Mouse (Mus musculus): ENCODE data around the gene Cited4. TPM values are rescaled to one million over a fixed set of nuclear protein-coding genes. Genes with fewer than 3 reads are reported as not detected.

Gene Cited4
- polyA plus RNA-seq, 1 experiment from 2014 or later, result 0.61 TPM

- H3K4me2 ChIP-seq, result peak overlapping the region; percentile 61
- 3% methylated on average over 12 of the region's 12 CpGs for WGBS
- peaks cover 43% of the 10 kb centered on the region for H3K4me1 ChIP-seq (replicated peaks)
- ATAC-seq (ENCODE audit: low FRiP score), result peak; percentile 66
- no peak overlapping the region for H3K27ac ChIP-seq
- peak overlapping the region; percentile 38 for H3K4me3 ChIP-seq
- H3K36me3 ChIP-seq, result no peaks in the 10 kb centered on the region
- peaks cover 32% of the 10 kb centered on the region for H3K27me3 ChIP-seq
- peak overlapping the region; percentile 53; the same call in 1 of the 2 replicates for H3K9ac ChIP-seq
- no peaks in the 10 kb centered on the region for H3K9me3 ChIP-seq
Measured at GRCm38 (mm10) chr4:120716141-120716571, 49.8 kb downstream of the Cited4 start.

GRCm38 (mm10) chr4:120716765-120717164, 50.4 kb downstream of the Cited4 start:
- H3K27me3 ChIP-seq, result peaks cover 32% of the 10 kb centered on the region
- ATAC-seq (ENCODE audit: low FRiP score), result no peak
- no peaks in the 10 kb centered on the region for H3K9me3 ChIP-seq
- H3K27ac ChIP-seq, result no peak overlapping the region
- WGBS, result 22% methylated on average over 12 of the region's 12 CpGs
- peaks cover 43% of the 10 kb centered on the region for H3K4me1 ChIP-seq (replicated peaks)
- H3K4me2 ChIP-seq, result peak overlapping the region; percentile 61
- peak overlapping the region; percentile 53; the same call in 1 of the 2 replicates for H3K9ac ChIP-seq
- peak overlapping the region; percentile 38 for H3K4me3 ChIP-seq
- H3K36me3 ChIP-seq, result no peaks in the 10 kb centered on the region

Other genes with a start within 250 kb of the Cited4 start
- not detected in 2 replicates for gene Slfnl1, start 134.3 kb upstream of the Cited4 start, polyA plus RNA-seq (2015; fragmentation: Nextera tagmentation; extraction: Ambion mirVana)
- gene Ctps, start 96.3 kb upstream of the Cited4 start, polyA plus RNA-seq (2015; fragmentation: Nextera tagmentation; extraction: Ambion mirVana), result 80.6 and 84.0 TPM in 2 replicates
- gene Gm8439, start 77.8 kb upstream of the Cited4 start, polyA plus RNA-seq (2015; fragmentation: Nextera tagmentation; extraction: Ambion mirVana), result not detected in 2 replicates
- 4.8 and 5.8 TPM in 2 replicates for gene Kcnq4, start 82.0 kb downstream of the Cited4 start, polyA plus RNA-seq (2015; fragmentation: Nextera tagmentation; extraction: Ambion mirVana)
- 85.8 and 86.3 TPM in 2 replicates for gene Nfyc, start 165.0 kb downstream of the Cited4 start, polyA plus RNA-seq (2015; fragmentation: Nextera tagmentation; extraction: Ambion mirVana)
- 11.9 and 12.4 TPM in 2 replicates for gene Rims3, start 188.2 kb downstream of the Cited4 start, polyA plus RNA-seq (2015; fragmentation: Nextera tagmentation; extraction: Ambion mirVana)

Data from hindbrain, embryonic 13.5 days (tissue).